In genomic region chr16:11092061-11092460, GRCm38 (mm10) we compare ENCODE assay signal across 18 mouse cellular contexts. TPM values are rescaled to one million over a fixed set of nuclear protein-coding genes. Genes with fewer than 3 reads are reported as not detected.
DNase-seq lines count a peak whose midpoint lies in the region; ATAC-seq and TF ChIP-seq lines count a peak whose summit lies in the region.
"Had no signal": no experiment of that assay in that cellular context is flagged by ENCODE, and none has a peak within 500 bp of the region (broad histone marks: within the 10 kb centered on the region; RNA-seq: fewer than 3 reads in every experiment).

No protein-coding gene starts in this region.

- peaks cover 35% of the 10 kb centered on the region for H3K36me3 ChIP-seq in heart, adult 2 months (ENCODE audit: control insufficient read depth, insufficient read depth, low read length)
- H3K36me3 ChIP-seq in liver, postnatal 0 days (replicated peaks; ENCODE audit: insufficient read depth, low read length): peaks cover 62% of the 10 kb centered on the region
- peaks cover 19% of the 10 kb centered on the region for H3K36me3 ChIP-seq in liver, embryonic 11.5 days (ENCODE audit: control insufficient read depth, insufficient read depth, low read length)
- peaks cover 59% of the 10 kb centered on the region for H3K36me3 ChIP-seq in heart, embryonic 12.5 days

- TF ChIP-seq POLR2A in heart, adult 2 months (IDR thresholded peaks at IDR 0.05; ENCODE audit: insufficient read depth, low read depth, low read length): no peak

- DNase-seq in heart, adult 2 months: no peak
- DNase-seq in heart, postnatal 4 days: no peak
- no peak for DNase-seq in liver, postnatal 0 days
- no peak for DNase-seq in liver, embryonic 11.5 days (ENCODE audit: low spot score)
- peak; percentile 51 to 81 for DNase-seq in kidney, postnatal 25 days
- DNase-seq in yolk sac, embryonic 10.5 days (ENCODE audit: low spot score): no peak
- DNase-seq in testis, postnatal 14 days (ENCODE audit: low spot score): no peak
- DNase-seq: adrenal gland, postnatal 25 days; cerebellum, adult 11-12 months; spleen, adult 18-20 months had no signal

- WGBS in heart, adult 2 months: 9% methylated on average over 4 of the region's 4 CpGs
- WGBS in liver, postnatal 0 days (ENCODE audit: insufficient replicate concordance): 58% methylated on average over 4 of the region's 4 CpGs
- 82% methylated on average over 4 of the region's 4 CpGs for WGBS in liver, embryonic 11.5 days
- WGBS in heart, embryonic 12.5 days: 42% methylated on average over 4 of the region's 4 CpGs

- H3K4me2 ChIP-seq in liver, postnatal 0 days (ENCODE audit: low read depth, low read length): no peak overlapping the region
- no peak overlapping the region for H3K4me2 ChIP-seq in liver, embryonic 11.5 days
- H3K4me2 ChIP-seq in heart, embryonic 12.5 days: no peak overlapping the region
- H3K4me2 ChIP-seq: embryonic facial prominence, embryonic 15.5 days; forebrain, embryonic 13.5 days; neural tube, embryonic 13.5 days had no signal

- H3K4me3 ChIP-seq in heart, adult 2 months: no peak overlapping the region
- no peak overlapping the region for H3K4me3 ChIP-seq in liver, postnatal 0 days (ENCODE audit: low read depth, low read length)
- no peak overlapping the region for H3K4me3 ChIP-seq in liver, embryonic 11.5 days (ENCODE audit: low read depth, low read length)
- H3K4me3 ChIP-seq in heart, embryonic 12.5 days: no peak overlapping the region
- H3K4me3 ChIP-seq: embryonic facial prominence, embryonic 15.5 days; forebrain, embryonic 13.5 days; hindbrain, embryonic 10.5 days; megakaryocyte, embryonic 14.5 days; neural tube, embryonic 13.5 days had no signal

- H3K27ac ChIP-seq in heart, adult 2 months: peak overlapping the region; percentile 44
- H3K27ac ChIP-seq in liver, postnatal 0 days (ENCODE audit: low read depth): peak overlapping the region; percentile 53; the same call in 1 of the 2 replicates
- no peak overlapping the region for H3K27ac ChIP-seq in liver, embryonic 11.5 days (ENCODE audit: low read depth, low read length)
- H3K27ac ChIP-seq in heart, embryonic 12.5 days (ENCODE audit: poor library complexity, severe bottlenecking): peak overlapping the region; percentile 65
- H3K27ac ChIP-seq: forebrain, embryonic 13.5 days; hindbrain, embryonic 10.5 days; neural tube, embryonic 13.5 days had no signal

- peaks cover 23% of the 10 kb centered on the region for H3K4me1 ChIP-seq in heart, adult 2 months (ENCODE audit: control insufficient read depth, insufficient read depth, low read length)
- peaks cover 3% of the 10 kb centered on the region; the same call in 1 of the 2 replicates for H3K4me1 ChIP-seq in liver, postnatal 0 days (ENCODE audit: insufficient read depth)
- 0 out of 2 replicates have a peak, but pooled peaks cover 5% of the 10 kb centered on the region for H3K4me1 ChIP-seq in liver, embryonic 11.5 days (replicated peaks; ENCODE audit: control insufficient read depth, insufficient read depth, low read length)
- peaks cover 24% of the 10 kb centered on the region for H3K4me1 ChIP-seq in heart, embryonic 12.5 days (replicated peaks)
- H3K4me1 ChIP-seq: embryonic facial prominence, embryonic 15.5 days had no signal

- no peaks in the 10 kb centered on the region for H3K9me3 ChIP-seq in liver, postnatal 0 days (ENCODE audit: low read length)
- H3K9me3 ChIP-seq in liver, embryonic 11.5 days (ENCODE audit: control insufficient read depth, low read length): no peaks in the 10 kb centered on the region
- H3K9me3 ChIP-seq in heart, embryonic 12.5 days (replicated peaks): no peaks in the 10 kb centered on the region
- H3K9me3 ChIP-seq: embryonic facial prominence, embryonic 15.5 days; forebrain, embryonic 13.5 days; G1E; hindbrain, embryonic 10.5 days; megakaryocyte, embryonic 14.5 days; neural tube, embryonic 13.5 days had no signal

- ATAC-seq in liver, postnatal 0 days: no peak
- ATAC-seq in liver, embryonic 11.5 days (replicated peaks; ENCODE audit: low FRiP score): no peak
- no peak for ATAC-seq in heart, embryonic 12.5 days (ENCODE audit: insufficient number of reproducible peaks, low FRiP score)
- ATAC-seq: forebrain, embryonic 13.5 days; intestine, embryonic 16.5 days had no signal

- H3K9ac ChIP-seq in heart, adult 2 months (ENCODE audit: low read depth, low read length): no peak overlapping the region
- no peak overlapping the region for H3K9ac ChIP-seq in liver, postnatal 0 days (replicated peaks)
- H3K9ac ChIP-seq in liver, embryonic 11.5 days (ENCODE audit: low read depth, low read length): no peak overlapping the region
- H3K9ac ChIP-seq in heart, embryonic 12.5 days: no peak overlapping the region
- H3K9ac ChIP-seq: embryonic facial prominence, embryonic 15.5 days; forebrain, embryonic 13.5 days; neural tube, embryonic 13.5 days had no signal

- TF ChIP-seq EP300 in heart, adult 2 months (IDR thresholded peaks at IDR 0.05; ENCODE audit: insufficient read depth, low read depth, low read length): 0 out of 2 replicates have a peak, but pooled peaks have one; percentile 12
- TF ChIP-seq EP300 in liver, postnatal 0 days (IDR thresholded peaks at IDR 0.05; ENCODE audit: low read depth): no peak

- intact Hi-C loops in heart, adult 2 months (cut with DNase I): loop anchor here (2.0 to 5.0 kb wide), 2 partner anchors 23 to 55 kb away; no protein-coding TSS in a partner anchor

- TF ChIP-seq CTCF in heart, adult 2 months (IDR thresholded peaks at IDR 0.05): no peak
- no peak for TF ChIP-seq CTCF in liver, postnatal 0 days (IDR thresholded peaks at IDR 0.05; ENCODE audit: low read depth)

- no peaks in the 10 kb centered on the region for H3K27me3 ChIP-seq in heart, adult 2 months (ENCODE audit: control insufficient read depth, insufficient read depth, low read length)
- no peaks in the 10 kb centered on the region for H3K27me3 ChIP-seq in liver, postnatal 0 days (ENCODE audit: insufficient read depth, low read length)
- no peaks in the 10 kb centered on the region for H3K27me3 ChIP-seq in liver, embryonic 11.5 days (replicated peaks; ENCODE audit: control insufficient read depth, insufficient read depth, low read length)
- H3K27me3 ChIP-seq in heart, embryonic 12.5 days (replicated peaks): no peaks in the 10 kb centered on the region
- H3K27me3 ChIP-seq: embryonic facial prominence, embryonic 15.5 days; forebrain, embryonic 13.5 days; megakaryocyte, embryonic 14.5 days; neural tube, embryonic 13.5 days had no signal

- H3K79me2 ChIP-seq in heart, adult 2 months (replicated peaks; ENCODE audit: control insufficient read depth, insufficient read depth, low read length): no peaks in the 10 kb centered on the region; the same call in 1 of the 2 replicates

RNA-seq across cellular contexts. Expression of gene Litaf, which starts 26.1 kb away (rescaled TPM):
- 10 to 100 TPM; 19.6 to 25.0 TPM for total RNA-seq in heart, adult 2 months (2021)
- 38.1 and 47.3 TPM in 2 replicates for polyA plus RNA-seq in heart, adult 2 months (2012; rRNA removed)
- 10 to 100 TPM; 50.0 to 60.4 TPM for total RNA-seq in heart, postnatal 4 days (2021)
- 77.3 and 79.2 TPM in 2 replicates for polyA plus RNA-seq in liver, postnatal 0 days (2015; fragmentation: Nextera tagmentation; extraction: Ambion mirVana)
- polyA plus RNA-seq in liver, embryonic 11.5 days (2014; fragmentation: Nextera tagmentation; extraction: Ambion mirVana): 53.6 and 56.0 TPM in 2 replicates
- 63.6 and 64.5 TPM in 2 replicates for polyA plus RNA-seq in heart, embryonic 12.5 days (2016; fragmentation: Nextera tagmentation; extraction: Ambion mirVana)

RNA-seq across cellular contexts. Expression of gene Snn, which starts 31.3 kb away (rescaled TPM):
- 10 to 100 TPM; 22.6 to 32.3 TPM for total RNA-seq in heart, adult 2 months (2021)
- 23.9 and 32.2 TPM in 2 replicates for polyA plus RNA-seq in heart, adult 2 months (2012; rRNA removed)
- 10 to 100 TPM; 52.5 to 56.6 TPM for total RNA-seq in heart, postnatal 4 days (2021)
- 4.8 and 5.0 TPM in 2 replicates for polyA plus RNA-seq in liver, postnatal 0 days (2015; fragmentation: Nextera tagmentation; extraction: Ambion mirVana)
- 17.0 and 18.0 TPM in 2 replicates for polyA plus RNA-seq in liver, embryonic 11.5 days (2014; fragmentation: Nextera tagmentation; extraction: Ambion mirVana)
- polyA plus RNA-seq in heart, embryonic 12.5 days (2016; fragmentation: Nextera tagmentation; extraction: Ambion mirVana): 38.7 and 39.4 TPM in 2 replicates

RNA-seq across cellular contexts. Expression of gene Txndc11, which starts 42.4 kb away (rescaled TPM):
- total RNA-seq in heart, adult 2 months (2021): 10 to 100 TPM; 13.0 to 14.8 TPM
- polyA plus RNA-seq in heart, adult 2 months (2012; rRNA removed): 11.2 and 17.8 TPM in 2 replicates
- 10 to 100 TPM; 26.4 to 27.5 TPM for total RNA-seq in heart, postnatal 4 days (2021)
- 17.9 TPM in 2 replicates for polyA plus RNA-seq in liver, postnatal 0 days (2015; fragmentation: Nextera tagmentation; extraction: Ambion mirVana)
- 36.5 and 38.0 TPM in 2 replicates for polyA plus RNA-seq in liver, embryonic 11.5 days (2014; fragmentation: Nextera tagmentation; extraction: Ambion mirVana)
- 36.7 and 37.2 TPM in 2 replicates for polyA plus RNA-seq in heart, embryonic 12.5 days (2016; fragmentation: Nextera tagmentation; extraction: Ambion mirVana)

Comparison
In these comparisons a context has a peak if more than half of its experiments do, and no peak if none do; other contexts are left out.
1. DNase-seq: peak in kidney, postnatal 25 days (2 of 2); none in heart, adult 2 months (0 of 2), heart, postnatal 4 days (single experiment), liver, postnatal 0 days (single experiment), liver, embryonic 11.5 days (single experiment), yolk sac, embryonic 10.5 days (single experiment) and testis, postnatal 14 days (single experiment).